Mouse (Mus musculus): Measurements from ENCODE around the gene Rexo1. TPM values are rescaled to one million over a fixed set of nuclear protein-coding genes. Genes with fewer than 3 reads are reported as not detected.

Rexo1 gene
- total and polyA plus RNA-seq, 2 experiments from 2014 or later, result 27.6 to 51.0 TPM

DNA sequence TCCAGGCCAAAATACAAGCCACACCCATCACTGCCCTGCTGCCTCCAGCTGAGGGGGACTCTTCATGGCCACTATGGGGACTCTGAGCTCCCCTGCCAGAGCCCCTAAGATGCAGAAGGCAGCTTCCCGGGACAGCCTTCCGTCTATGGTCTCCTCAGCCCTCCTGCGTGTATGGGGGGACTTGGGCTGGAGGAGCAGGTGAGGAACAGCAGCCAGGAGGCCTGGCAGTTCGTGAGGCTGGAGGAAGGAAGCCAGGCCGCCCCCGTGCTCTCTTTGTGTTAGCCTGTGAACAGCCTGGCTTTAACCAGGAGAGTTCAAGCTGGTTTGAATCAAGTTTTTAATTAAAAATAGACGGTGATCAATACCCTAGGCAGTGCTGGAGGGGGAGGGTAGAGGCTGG is 59.1 kb downstream of the Rexo1 start:
- TF ChIP-seq CTCF (IDR thresholded peaks at IDR 0.05; ENCODE audit: low read depth), result no peak
- Histone ChIP-seq H3K4me1 (ENCODE audit: insufficient read depth, low read length) (no peaks in the 10 kb centered on the region), H3K4me3 (ENCODE audit: low read length) (no peak overlapping the region), H3K4me2 (ENCODE audit: low read depth, low read length) (no peak overlapping the region), H3K36me3 (ENCODE audit: insufficient read depth, low read length) (no peaks in the 10 kb centered on the region), H3K9me3 (ENCODE audit: low read length) (no peaks in the 10 kb centered on the region), H3K27me3 (ENCODE audit: insufficient read depth, low read length) (peaks cover 78% of the 10 kb centered on the region), H3K27ac (no peak overlapping the region), H3K9ac (replicated peaks; ENCODE audit: low read length) (no peak overlapping the region)
- ATAC-seq (no peak), DNase-seq (ENCODE audit: low spot score) (no peak)
- WGBS, result 2% methylated on average over 7 of the region's 7 CpGs

DNA sequence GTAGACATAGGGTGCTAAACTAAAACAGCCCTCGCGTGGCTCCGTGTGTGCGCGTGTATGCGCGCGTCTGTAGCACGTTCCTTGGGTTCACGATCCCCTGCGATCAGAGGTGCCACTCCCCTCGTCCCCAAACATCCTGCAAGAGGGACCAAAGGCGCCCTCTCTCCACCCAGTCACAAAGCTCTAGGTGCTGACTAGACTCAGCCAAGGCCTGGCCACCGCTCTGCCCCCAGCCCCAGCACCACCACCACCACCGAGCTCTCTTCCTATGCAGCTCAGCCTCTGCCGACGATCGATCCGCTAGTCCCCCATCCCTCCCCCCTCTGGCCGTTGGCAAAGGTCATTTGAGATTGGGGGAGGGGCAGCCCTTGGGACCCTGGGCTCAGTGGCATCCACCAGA is 64.9 kb downstream of the Rexo1 start:
- no peaks in the 10 kb centered on the region for H3K36me3 ChIP-seq (ENCODE audit: insufficient read depth, low read length)
- ATAC-seq, result no peak
- H3K4me1 ChIP-seq (ENCODE audit: insufficient read depth, low read length), result peaks cover 12% of the 10 kb centered on the region; the same call in 1 of the 2 replicates
- TF ChIP-seq CTCF (IDR thresholded peaks at IDR 0.05; ENCODE audit: low read depth), result no peak
- peaks cover 94% of the 10 kb centered on the region for H3K27me3 ChIP-seq (ENCODE audit: insufficient read depth, low read length)
- under 1% methylated on average over 20 of the region's 20 CpGs for WGBS
- H3K9ac ChIP-seq (replicated peaks; ENCODE audit: low read length), result no peak overlapping the region
- no peak for DNase-seq (ENCODE audit: low spot score)
- H3K4me3 ChIP-seq (ENCODE audit: low read length), result peak overlapping the region; percentile 34
- no peaks in the 10 kb centered on the region for H3K9me3 ChIP-seq (ENCODE audit: low read length)
- H3K4me2 ChIP-seq (ENCODE audit: low read depth, low read length), result 0 out of 2 replicates have a peak overlapping the region, but pooled peaks have one; percentile 10
- H3K27ac ChIP-seq, result no peak overlapping the region

DNA sequence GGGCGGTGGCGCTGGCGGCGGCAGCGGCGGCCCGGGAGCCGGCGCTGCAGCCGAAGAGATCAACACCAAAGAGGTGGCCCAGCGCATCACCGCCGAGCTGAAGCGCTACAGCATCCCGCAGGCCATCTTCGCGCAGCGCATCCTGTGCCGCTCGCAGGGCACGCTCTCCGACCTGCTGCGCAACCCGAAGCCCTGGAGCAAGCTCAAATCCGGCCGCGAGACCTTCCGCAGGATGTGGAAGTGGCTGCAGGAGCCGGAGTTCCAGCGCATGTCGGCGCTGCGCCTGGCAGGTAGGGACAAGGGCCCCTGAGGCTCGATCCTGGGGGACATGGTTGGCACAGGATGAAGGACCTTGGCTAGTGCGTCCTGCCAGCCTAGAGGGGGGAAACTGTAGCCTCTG is 65.5 kb downstream of the Rexo1 start:
- no peak for ATAC-seq
- H3K4me2 ChIP-seq (ENCODE audit: low read depth, low read length), result peak overlapping the region; percentile 56
- no peaks in the 10 kb centered on the region for H3K9me3 ChIP-seq (ENCODE audit: low read length)
- no peak for TF ChIP-seq CTCF (IDR thresholded peaks at IDR 0.05; ENCODE audit: low read depth)
- DNase-seq (ENCODE audit: low spot score), result no peak
- no peak overlapping the region for H3K9ac ChIP-seq (replicated peaks; ENCODE audit: low read length)
- WGBS, result under 1% methylated on average over 25 of the region's 35 CpGs
- H3K27ac ChIP-seq, result no peak overlapping the region
- no peaks in the 10 kb centered on the region for H3K36me3 ChIP-seq (ENCODE audit: insufficient read depth, low read length)
- H3K4me3 ChIP-seq (ENCODE audit: low read length), result peak overlapping the region; percentile 34
- H3K27me3 ChIP-seq (ENCODE audit: insufficient read depth, low read length), result peaks cover 94% of the 10 kb centered on the region
- H3K4me1 ChIP-seq (ENCODE audit: insufficient read depth, low read length), result peaks cover 12% of the 10 kb centered on the region; the same call in 1 of the 2 replicates

DNA sequence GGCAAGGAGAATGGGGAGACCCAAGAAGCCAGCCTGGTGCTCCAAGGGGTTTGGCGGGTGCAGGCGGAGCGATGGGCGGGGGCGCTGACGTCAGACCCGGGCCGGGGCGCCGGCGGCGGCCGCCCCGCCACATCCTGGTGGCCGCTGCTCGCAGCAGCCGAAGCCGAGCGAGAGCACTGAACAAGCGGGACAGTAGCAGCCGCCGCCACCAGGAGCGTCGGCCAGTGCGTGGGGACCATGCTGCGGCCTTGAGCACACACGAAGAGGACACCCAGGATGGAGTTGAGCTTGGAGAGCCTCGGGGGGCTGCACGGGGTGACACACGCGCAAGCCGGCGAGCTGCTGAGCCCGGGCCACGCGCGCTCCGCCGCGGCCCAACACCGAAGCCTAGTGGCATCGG is 66.6 kb downstream of the Rexo1 start, which contains the start of gene Onecut3:
Onecut3 (plus strand) TSS at position 104 of the 400 bp plus-strand sequence.
- Histone ChIP-seq H3K4me2 (ENCODE audit: low read depth, low read length) (peak within 1 kb of the TSS; percentile 56), H3K4me3 (ENCODE audit: low read length) (peak within 1 kb of the TSS; percentile 34), H3K27me3 (ENCODE audit: insufficient read depth, low read length) (peaks cover 94% of the 10 kb centered on the region), H3K27ac (no peak within 1 kb of the TSS), H3K9ac (replicated peaks; ENCODE audit: low read length) (peak within 1 kb of the TSS; percentile 17; the same call in 1 of the 2 replicates), H3K9me3 (ENCODE audit: low read length) (no peaks in the 10 kb centered on the region), H3K36me3 (ENCODE audit: insufficient read depth, low read length) (no peaks in the 10 kb centered on the region), H3K4me1 (ENCODE audit: insufficient read depth, low read length) (peaks cover 12% of the 10 kb centered on the region; the same call in 1 of the 2 replicates)
- no peak; the same call in 1 of the 2 replicates for TF ChIP-seq CTCF (IDR thresholded peaks at IDR 0.05; ENCODE audit: low read depth)
- under 1% methylated on average over 40 of the region's 42 CpGs for WGBS
- ATAC-seq (peak; percentile 36), DNase-seq (ENCODE audit: low spot score) (peak; percentile 38)

Small RNAs within 50 kb of the gene (microRNA-seq; reads per million reads assigned to microRNA genes)
- 0 to 0.18 reads per million in 2 experiments for gene Mir6912

Other genes with a start within 250 kb of the Rexo1 start
- gene 2310011J03Rik, start 241.0 kb downstream of the Rexo1 start, total RNA-seq (2014; rRNA removed), result 28.9 and 36.0 TPM in 2 replicates
- 35.7 and 38.4 TPM in 2 replicates for gene 2310011J03Rik, start 241.0 kb downstream of the Rexo1 start, polyA plus RNA-seq (2015; fragmentation: Nextera tagmentation; extraction: Ambion mirVana)
- gene Pcsk4, start 232.1 kb downstream of the Rexo1 start, total RNA-seq (2014; rRNA removed), result 3.8 and 6.7 TPM in 2 replicates
- 11.0 and 11.8 TPM in 2 replicates for gene Pcsk4, start 232.1 kb downstream of the Rexo1 start, polyA plus RNA-seq (2015; fragmentation: Nextera tagmentation; extraction: Ambion mirVana)
- 3.7 TPM in 2 replicates for gene Reep6, start 231.6 kb downstream of the Rexo1 start, total RNA-seq (2014; rRNA removed)
- 5.2 and 5.5 TPM in 2 replicates for gene Reep6, start 231.6 kb downstream of the Rexo1 start, polyA plus RNA-seq (2015; fragmentation: Nextera tagmentation; extraction: Ambion mirVana)
- gene Adamtsl5, start 213.1 kb downstream of the Rexo1 start, total RNA-seq (2014; rRNA removed), result 0.18 and 1.0 TPM in 2 replicates
- 0.91 and 1.2 TPM in 2 replicates for gene Adamtsl5, start 213.1 kb downstream of the Rexo1 start, polyA plus RNA-seq (2015; fragmentation: Nextera tagmentation; extraction: Ambion mirVana)
- gene Plk5, start 205.1 kb downstream of the Rexo1 start, total RNA-seq (2014; rRNA removed), result 15.7 and 18.3 TPM in 2 replicates
- 8.9 and 9.3 TPM in 2 replicates for gene Plk5, start 205.1 kb downstream of the Rexo1 start, polyA plus RNA-seq (2015; fragmentation: Nextera tagmentation; extraction: Ambion mirVana)
- gene Mex3d, start 173.9 kb downstream of the Rexo1 start, total RNA-seq (2014; rRNA removed), result 129 and 145 TPM in 2 replicates
- 11.6 and 14.2 TPM in 2 replicates for gene Mex3d, start 173.9 kb downstream of the Rexo1 start, polyA plus RNA-seq (2015; fragmentation: Nextera tagmentation; extraction: Ambion mirVana)
- 48.2 and 50.4 TPM in 2 replicates for gene Mbd3, start 162.0 kb downstream of the Rexo1 start, total RNA-seq (2014; rRNA removed)
- 166 and 175 TPM in 2 replicates for gene Mbd3, start 162.0 kb downstream of the Rexo1 start, polyA plus RNA-seq (2015; fragmentation: Nextera tagmentation; extraction: Ambion mirVana)
- gene Uqcr11, start 154.7 kb downstream of the Rexo1 start, total RNA-seq (2014; rRNA removed), result 369 and 391 TPM in 2 replicates
- gene Uqcr11, start 154.7 kb downstream of the Rexo1 start, polyA plus RNA-seq (2015; fragmentation: Nextera tagmentation; extraction: Ambion mirVana), result 897 and 981 TPM in 2 replicates
- gene Tcf3, start 127.9 kb downstream of the Rexo1 start, total RNA-seq (2014; rRNA removed), result 132 TPM in 2 replicates
- gene Tcf3, start 127.9 kb downstream of the Rexo1 start, polyA plus RNA-seq (2015; fragmentation: Nextera tagmentation; extraction: Ambion mirVana), result 36.2 and 36.4 TPM in 2 replicates
- gene Onecut3, start 66.7 kb downstream of the Rexo1 start, total RNA-seq (2014; rRNA removed), result 2.5 and 5.0 TPM in 2 replicates
- gene Onecut3, start 66.7 kb downstream of the Rexo1 start, polyA plus RNA-seq (2015; fragmentation: Nextera tagmentation; extraction: Ambion mirVana), result 0.57 and 0.74 TPM in 2 replicates
- gene Atp8b3, start 22.4 kb downstream of the Rexo1 start, total RNA-seq (2014; rRNA removed), result 0.61 and 1.1 TPM in 2 replicates
- 0.96 and 1.2 TPM in 2 replicates for gene Atp8b3, start 22.4 kb downstream of the Rexo1 start, polyA plus RNA-seq (2015; fragmentation: Nextera tagmentation; extraction: Ambion mirVana)
- gene Klf16, start 15.8 kb upstream of the Rexo1 start, total RNA-seq (2014; rRNA removed), result 16.6 and 17.0 TPM in 2 replicates
- gene Klf16, start 15.8 kb upstream of the Rexo1 start, polyA plus RNA-seq (2015; fragmentation: Nextera tagmentation; extraction: Ambion mirVana), result 8.2 and 8.6 TPM in 2 replicates
- 389 and 721 TPM in 2 replicates for gene Abhd17a, start 28.8 kb upstream of the Rexo1 start, total RNA-seq (2014; rRNA removed)
- 159 and 171 TPM in 2 replicates for gene Abhd17a, start 28.8 kb upstream of the Rexo1 start, polyA plus RNA-seq (2015; fragmentation: Nextera tagmentation; extraction: Ambion mirVana)
- gene Scamp4, start 41.3 kb upstream of the Rexo1 start, total RNA-seq (2014; rRNA removed), result 39.5 and 43.2 TPM in 2 replicates
- 68.3 and 69.1 TPM in 2 replicates for gene Scamp4, start 41.3 kb upstream of the Rexo1 start, polyA plus RNA-seq (2015; fragmentation: Nextera tagmentation; extraction: Ambion mirVana)
- 7.3 and 11.4 TPM in 2 replicates for gene Adat3, start 41.3 kb upstream of the Rexo1 start, total RNA-seq (2014; rRNA removed)
- gene Adat3, start 41.3 kb upstream of the Rexo1 start, polyA plus RNA-seq (2015; fragmentation: Nextera tagmentation; extraction: Ambion mirVana), result 3.6 and 4.0 TPM in 2 replicates
- 0.54 and 2.2 TPM in 2 replicates for gene Gm49322, start 44.5 kb upstream of the Rexo1 start, total RNA-seq (2014; rRNA removed)
- 1.1 TPM in 2 replicates for gene Gm49322, start 44.5 kb upstream of the Rexo1 start, polyA plus RNA-seq (2015; fragmentation: Nextera tagmentation; extraction: Ambion mirVana)
- 128 and 156 TPM in 2 replicates for gene Csnk1g2, start 61.3 kb upstream of the Rexo1 start, total RNA-seq (2014; rRNA removed)
- 94.3 and 95.5 TPM in 2 replicates for gene Csnk1g2, start 61.3 kb upstream of the Rexo1 start, polyA plus RNA-seq (2015; fragmentation: Nextera tagmentation; extraction: Ambion mirVana)
- gene Btbd2, start 95.5 kb upstream of the Rexo1 start, total RNA-seq (2014; rRNA removed), result 209 and 213 TPM in 2 replicates
- gene Btbd2, start 95.5 kb upstream of the Rexo1 start, polyA plus RNA-seq (2015; fragmentation: Nextera tagmentation; extraction: Ambion mirVana), result 81.9 and 82.8 TPM in 2 replicates
- gene Mknk2, start 116.6 kb upstream of the Rexo1 start, total RNA-seq (2014; rRNA removed), result 84.5 and 95.4 TPM in 2 replicates
- gene Mknk2, start 116.6 kb upstream of the Rexo1 start, polyA plus RNA-seq (2015; fragmentation: Nextera tagmentation; extraction: Ambion mirVana), result 38.2 and 40.5 TPM in 2 replicates
- 68.3 and 76.4 TPM in 2 replicates for gene Mob3a, start 140.4 kb upstream of the Rexo1 start, total RNA-seq (2014; rRNA removed)
- gene Mob3a, start 140.4 kb upstream of the Rexo1 start, polyA plus RNA-seq (2015; fragmentation: Nextera tagmentation; extraction: Ambion mirVana), result 37.2 and 38.8 TPM in 2 replicates
- 31.1 and 31.6 TPM in 2 replicates for gene Izumo4, start 140.6 kb upstream of the Rexo1 start, total RNA-seq (2014; rRNA removed)
- 46.7 and 52.2 TPM in 2 replicates for gene Izumo4, start 140.6 kb upstream of the Rexo1 start, polyA plus RNA-seq (2015; fragmentation: Nextera tagmentation; extraction: Ambion mirVana)
- 195 and 201 TPM in 2 replicates for gene Ap3d1, start 180.7 kb upstream of the Rexo1 start, total RNA-seq (2014; rRNA removed)
- gene Ap3d1, start 180.7 kb upstream of the Rexo1 start, polyA plus RNA-seq (2015; fragmentation: Nextera tagmentation; extraction: Ambion mirVana), result 99.2 and 99.7 TPM in 2 replicates
- gene Dot1l, start 193.6 kb upstream of the Rexo1 start, total RNA-seq (2014; rRNA removed), result 27.2 and 27.7 TPM in 2 replicates
- gene Dot1l, start 193.6 kb upstream of the Rexo1 start, polyA plus RNA-seq (2015; fragmentation: Nextera tagmentation; extraction: Ambion mirVana), result 10.3 and 12.6 TPM in 2 replicates
- gene Sf3a2, start 236.6 kb upstream of the Rexo1 start, total RNA-seq (2014; rRNA removed), result 14.2 and 22.0 TPM in 2 replicates
- gene Sf3a2, start 236.6 kb upstream of the Rexo1 start, polyA plus RNA-seq (2015; fragmentation: Nextera tagmentation; extraction: Ambion mirVana), result 48.7 and 53.2 TPM in 2 replicates
- gene Plekhj1, start 237.1 kb upstream of the Rexo1 start, total RNA-seq (2014; rRNA removed), result 74.4 and 82.3 TPM in 2 replicates
- 99.4 and 103 TPM in 2 replicates for gene Plekhj1, start 237.1 kb upstream of the Rexo1 start, polyA plus RNA-seq (2015; fragmentation: Nextera tagmentation; extraction: Ambion mirVana)
- 0.47 and 2.6 TPM in 2 replicates for gene Amh, start 243.7 kb upstream of the Rexo1 start, total RNA-seq (2014; rRNA removed)
- gene Amh, start 243.7 kb upstream of the Rexo1 start, polyA plus RNA-seq (2015; fragmentation: Nextera tagmentation; extraction: Ambion mirVana), result 0.24 TPM in 1 of 2 replicates, not detected in the other